Mouse (Mus musculus) G1E (cell line): ENCODE measurements around the gene Gm48552. TPM values are rescaled to one million over a fixed set of nuclear protein-coding genes. Genes with fewer than 3 reads are reported as not detected.

Experiments used
- ATAC-seq: 2 replicates; pipeline ENCODE4 v1.8.0; 2016; ENCODE audit warnings: mild to moderate bottlenecking; ENCODE audit not compliant: insufficient number of reproducible peaks, poor library complexity, low FRiP score, severe bottlenecking; ENCODE audit errors: extremely low read depth
- DNase-seq: peaks from one replicate; pipeline ENCODE4 v3.0.0; 2012; ENCODE audit warnings: low spot score
- H3K27me3 ChIP-seq: 2 replicates; pipeline ENCODE4 v1.6.1; 2012; ENCODE audit warnings: mild to moderate bottlenecking, low read length, inconsistent platforms; ENCODE audit not compliant: insufficient read depth
- H3K36me3 ChIP-seq: replicated peaks from 2 replicates; pipeline ENCODE3; 2012; ENCODE audit warnings: mild to moderate bottlenecking, inconsistent platforms
- H3K4me1 ChIP-seq: 2 replicates; pipeline ENCODE4 v1.6.1; 2012; ENCODE audit warnings: low read depth, low read length, inconsistent platforms, mixed read lengths; ENCODE audit not compliant: insufficient read depth
- H3K4me3 ChIP-seq: 2 replicates; pipeline ENCODE4 v1.5.1; 2012; ENCODE audit warnings: low read depth, mild to moderate bottlenecking, inconsistent platforms, low read length, moderate library complexity, mixed read lengths
- H3K9me3 ChIP-seq: replicated peaks from 2 replicates; pipeline ENCODE4 v1.6.1; 2012; ENCODE audit warnings: inconsistent platforms
- CTCF ChIP-seq: IDR thresholded peaks from 2 replicates; pipeline ENCODE4 v1.5.1; 2012; ENCODE audit warnings: low read depth, low read length, inconsistent platforms, mixed read lengths
- GATA1 ChIP-seq: IDR thresholded peaks from 2 replicates; pipeline ENCODE4 v1.6.1; 2012; ENCODE audit warnings: borderline replicate concordance, low read length, inconsistent platforms, mixed read lengths
- GATA2 ChIP-seq: IDR thresholded peaks from 2 replicates; pipeline ENCODE4 v1.6.1; 2012; ENCODE audit warnings: low read depth, low read length, inconsistent platforms, borderline replicate concordance
- POLR2AphosphoS5 ChIP-seq: IDR thresholded peaks from 2 replicates; pipeline ENCODE4 v1.6.1; 2012; ENCODE audit warnings: low read depth, low read length, inconsistent platforms; ENCODE audit not compliant: insufficient replicate concordance
- TAL1 ChIP-seq: conservative IDR thresholded peaks from 2 replicates; pipeline ENCODE4 v1.6.1; 2012; ENCODE audit warnings: low read depth, low read length, inconsistent platforms, mixed read lengths
- polyA plus RNA-seq: library from polyadenylated mRNA; stranded (reverse); fragments of >175 nt; gene quantifications from 2 replicates; pipeline ENCODE4 v1.2.3, GENCODE M21; 2012
- total RNA-seq, 2 experiments: library from RNA; stranded (forward) in 1 of 2; stranded (reverse) in 1 of 2; fragments of 200-1000 nt in 1 of 2; fragments of >200 nt in 1 of 2; fragmentation: Nextera tagmentation in 1 of 2; gene quantifications; 2 replicates each; pipeline ENCODE4 v1.2.3; 2014 to 2017

Gene Gm48552
- total and polyA plus RNA-seq, 3 experiments: 0.38 to 7.4 (median 1.2) TPM

DNA sequence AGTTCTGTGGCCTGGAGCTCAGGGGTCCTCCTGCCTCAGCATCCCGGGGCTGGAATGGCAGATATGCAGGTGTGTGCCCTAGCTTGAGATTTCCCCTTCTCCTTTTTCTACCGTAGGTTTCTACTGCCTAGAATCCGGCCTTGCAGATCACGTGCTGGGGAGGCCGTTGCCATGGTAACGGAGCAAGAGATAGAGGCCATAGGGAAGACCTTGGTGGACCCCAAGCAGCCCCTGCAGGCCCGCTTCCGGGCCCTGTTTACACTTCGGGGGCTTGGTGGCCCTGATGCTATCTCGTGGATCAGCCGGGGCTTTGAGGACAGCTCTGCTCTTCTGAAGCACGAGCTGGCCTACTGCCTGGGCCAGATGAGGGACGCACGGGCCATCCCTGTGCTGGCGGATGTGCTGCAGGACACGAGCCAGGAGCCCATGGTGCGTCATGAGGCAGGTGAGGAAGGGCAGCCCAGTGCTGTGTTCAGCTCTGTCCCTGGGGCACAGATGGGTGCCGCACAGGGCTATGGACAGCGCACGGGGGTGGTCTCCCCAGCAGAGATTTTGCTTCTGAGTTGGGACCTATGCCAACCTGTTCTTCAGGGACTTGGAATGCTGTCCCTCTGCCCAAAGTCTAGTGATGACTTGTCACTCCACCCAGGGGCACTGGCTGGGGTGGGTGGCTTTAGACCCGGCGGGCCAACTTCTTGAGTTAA lies 3.0 kb upstream of the Gm48552 start:
- peaks cover 71% of the 10 kb centered on the region for H3K4me1 ChIP-seq
- H3K4me3 ChIP-seq: peak overlapping the region; percentile 97
- DNase-seq: no peak
- no peaks in the 10 kb centered on the region for H3K27me3 ChIP-seq
- H3K9me3 ChIP-seq: no peaks in the 10 kb centered on the region
- no peak for TF ChIP-seq GATA1
- no peak for TF ChIP-seq CTCF
- TF ChIP-seq GATA2: no peak
- TF ChIP-seq TAL1: no peak
- no peak for TF ChIP-seq POLR2AphosphoS5
- no peak for ATAC-seq
- peaks cover 56% of the 10 kb centered on the region for H3K36me3 ChIP-seq

DNA sequence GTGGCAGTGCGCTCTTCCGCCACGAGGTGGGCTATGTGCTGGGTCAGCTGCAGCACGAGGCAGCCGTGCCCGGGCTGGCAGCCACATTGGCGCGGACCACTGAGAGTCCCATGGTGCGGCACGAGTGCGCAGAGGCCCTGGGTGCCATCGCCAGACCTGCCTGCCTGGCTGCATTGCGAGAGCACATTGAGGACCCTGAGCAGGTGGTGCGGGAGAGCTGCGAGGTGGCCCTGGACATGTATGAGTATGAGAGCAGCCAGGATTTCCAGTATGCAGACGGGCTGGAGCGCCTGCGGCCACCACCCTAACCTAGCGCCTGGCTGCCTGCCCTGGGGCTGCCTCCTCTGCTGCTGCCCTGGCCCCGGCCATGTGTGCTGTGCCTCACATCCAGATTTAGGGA lies 1.1 kb upstream of the Gm48552 start:
- H3K4me1 ChIP-seq: peaks cover 59% of the 10 kb centered on the region
- H3K9me3 ChIP-seq: no peaks in the 10 kb centered on the region
- TF ChIP-seq GATA1 (no peak), GATA2 (no peak), POLR2AphosphoS5 (no peak), CTCF (no peak), TAL1 (no peak)
- no peaks in the 10 kb centered on the region for H3K27me3 ChIP-seq
- peaks cover 75% of the 10 kb centered on the region for H3K36me3 ChIP-seq
- DNase-seq (no peak), ATAC-seq (no peak)
- H3K4me3 ChIP-seq: peak overlapping the region; percentile 11; the same call in 1 of the 2 replicates

DNA sequence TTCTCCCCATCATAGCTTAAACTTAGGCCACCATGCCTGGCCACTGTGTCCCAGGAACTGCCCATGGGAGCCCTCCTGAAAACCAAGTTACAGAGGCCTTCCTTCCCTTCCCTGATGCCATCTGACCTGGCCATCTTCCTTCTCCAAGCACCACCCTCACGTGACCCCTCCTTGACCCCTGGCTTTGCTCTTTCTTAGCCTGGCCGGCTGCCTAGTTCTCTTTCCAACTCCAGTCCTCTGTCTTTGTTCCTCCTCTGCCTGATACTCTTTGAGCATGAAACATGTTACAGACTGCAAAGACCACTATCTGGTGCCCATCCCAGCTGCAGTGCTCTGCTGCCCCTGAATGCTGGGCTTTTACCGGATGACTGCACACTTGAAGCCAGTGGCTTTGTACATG lies 568 bp downstream of the Gm48552 start:
- DNase-seq (no peak), ATAC-seq (no peak)
- no peaks in the 10 kb centered on the region for H3K9me3 ChIP-seq
- H3K4me1 ChIP-seq: peaks cover 70% of the 10 kb centered on the region
- no peak overlapping the region for H3K4me3 ChIP-seq
- H3K36me3 ChIP-seq: peaks cover 75% of the 10 kb centered on the region
- TF ChIP-seq POLR2AphosphoS5 (no peak), TAL1 (no peak), GATA2 (no peak), GATA1 (no peak), CTCF (no peak)
- peaks cover 2% of the 10 kb centered on the region; the same call in 1 of the 2 replicates for H3K27me3 ChIP-seq

DNA sequence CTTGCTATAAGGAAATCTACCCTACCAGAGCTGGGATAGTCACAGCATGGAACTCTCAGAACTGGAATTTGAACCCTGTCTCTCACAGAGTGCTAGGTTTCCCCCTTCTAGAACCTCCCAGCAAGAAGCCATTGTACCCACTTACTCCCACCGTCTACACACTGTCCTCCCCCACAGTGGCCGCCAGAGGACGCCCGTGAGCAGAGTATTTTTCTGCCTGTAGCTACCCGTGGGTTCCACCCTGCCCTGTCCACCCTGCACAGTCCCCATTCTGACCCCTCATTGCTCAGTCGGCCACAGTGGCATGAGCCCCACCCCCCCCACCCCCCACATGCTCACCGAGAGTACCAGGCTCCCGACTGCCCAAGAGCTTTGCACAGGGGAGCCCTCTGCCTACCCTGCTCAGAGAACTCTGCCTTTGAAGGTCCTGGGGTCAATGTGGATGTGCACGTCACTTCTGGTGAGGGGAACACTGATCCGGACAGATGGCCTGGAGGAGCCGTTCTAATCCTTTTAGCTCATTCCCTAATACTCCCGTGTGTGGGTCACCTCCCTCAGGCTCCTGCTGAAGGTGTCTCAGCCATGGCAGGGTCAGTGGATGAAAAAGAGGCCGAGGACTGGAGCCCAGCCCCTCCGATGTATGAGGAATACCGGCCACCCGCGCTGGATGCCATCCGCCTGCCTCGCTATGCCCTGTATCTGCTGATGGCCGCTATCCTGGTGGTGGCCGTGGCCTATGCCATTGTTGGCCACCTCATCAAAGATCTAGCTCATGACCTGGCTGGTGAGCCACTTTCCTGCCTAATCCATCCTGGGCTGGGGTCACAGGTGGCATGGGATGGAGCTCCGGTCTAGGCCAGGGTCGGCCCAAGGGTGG lies 1.2 kb downstream of the Gm48552 start:
- peaks cover 77% of the 10 kb centered on the region for H3K36me3 ChIP-seq
- DNase-seq (peak; percentile 74), ATAC-seq (peak; percentile 54)
- H3K9me3 ChIP-seq: no peaks in the 10 kb centered on the region
- H3K4me3 ChIP-seq: no peak overlapping the region
- peaks cover 2% of the 10 kb centered on the region; the same call in 1 of the 2 replicates for H3K27me3 ChIP-seq
- H3K4me1 ChIP-seq: peaks cover 68% of the 10 kb centered on the region
- peak; percentile 99 for TF ChIP-seq CTCF
- no peak for TF ChIP-seq POLR2AphosphoS5

DNA sequence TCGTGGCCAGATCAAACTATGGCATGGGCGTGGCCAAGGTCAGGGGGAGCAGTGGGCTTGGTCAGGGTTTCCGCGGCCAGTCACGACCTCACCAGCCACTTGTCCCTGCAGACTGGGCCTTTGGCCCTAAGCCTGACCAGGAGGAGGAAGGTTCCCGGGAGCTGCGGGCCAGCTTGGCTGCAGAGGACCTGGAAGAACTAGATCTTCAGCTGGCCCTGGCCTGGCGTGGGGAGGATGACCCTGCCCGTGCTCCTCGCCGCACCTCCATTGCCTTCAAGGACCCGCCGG lies 1.8 kb downstream of the Gm48552 start:
- Histone ChIP-seq H3K4me1 (peaks cover 62% of the 10 kb centered on the region), H3K9me3 (no peaks in the 10 kb centered on the region), H3K36me3 (peaks cover 72% of the 10 kb centered on the region), H3K4me3 (no peak overlapping the region), H3K27me3 (peaks cover 2% of the 10 kb centered on the region; the same call in 1 of the 2 replicates)
- DNase-seq: no peak
- TF ChIP-seq GATA2 (no peak), CTCF (no peak), POLR2AphosphoS5 (no peak), TAL1 (no peak), GATA1 (no peak)
- no peak for ATAC-seq

DNA sequence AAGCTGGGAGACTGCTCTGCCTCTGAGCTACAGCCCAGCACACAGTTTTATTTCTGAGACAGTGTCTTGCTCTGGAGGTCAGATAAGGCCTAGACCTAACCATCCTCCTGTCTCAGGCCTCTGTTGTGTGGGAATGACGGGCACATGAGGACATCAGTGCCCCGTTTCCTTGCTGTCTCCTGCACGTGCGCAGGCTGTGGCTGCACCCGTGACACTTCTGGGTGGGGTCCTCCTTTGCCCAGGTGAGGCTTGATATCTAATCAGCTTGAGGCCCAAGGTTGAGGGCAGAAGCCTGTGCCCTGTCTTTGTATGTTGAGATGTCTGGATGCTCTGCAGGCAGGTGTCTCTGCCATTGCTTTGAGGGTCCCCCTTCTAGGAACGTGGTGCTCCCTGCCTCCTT lies 3.5 kb downstream of the Gm48552 start:
- ATAC-seq (no peak), DNase-seq (no peak)
- no peak for TF ChIP-seq TAL1
- TF ChIP-seq GATA1: no peak
- TF ChIP-seq CTCF: no peak
- TF ChIP-seq POLR2AphosphoS5: no peak
- no peak for TF ChIP-seq GATA2
- Histone ChIP-seq H3K4me1 (peaks cover 45% of the 10 kb centered on the region), H3K9me3 (no peaks in the 10 kb centered on the region), H3K27me3 (peaks cover 8% of the 10 kb centered on the region; the same call in 1 of the 2 replicates), H3K4me3 (no peak overlapping the region), H3K36me3 (peaks cover 56% of the 10 kb centered on the region)
